Mouse (Mus musculus) heart, postnatal 0 days (tissue): ENCODE data around the gene F2r. TPM values are rescaled to one million over a fixed set of nuclear protein-coding genes. Genes with fewer than 3 reads are reported as not detected.

ENCODE experiments used
- ATAC-seq: fragments of 200-750 bp; cut with Nextera tagmentation; 2 replicates; pipeline ENCODE4 v1.8.0; 2017; ENCODE audit warnings: low read depth, moderate number of reproducible peaks, moderate library complexity; ENCODE audit not compliant: insufficient read depth
- DNase-seq: peaks from one replicate; pipeline ENCODE4 v3.0.0-alpha.2; 2016; ENCODE audit warnings: low spot score
- H3K27ac ChIP-seq: fragments of 300-500 bp; sonication (generic); 2 replicates; pipeline ENCODE4 v1.5.1; 2014; ENCODE audit warnings: low read depth, mild to moderate bottlenecking
- H3K27me3 ChIP-seq: fragments of 300-500 bp; sonication (generic); 2 replicates; pipeline ENCODE4 v1.6.1; 2014; ENCODE audit warnings: low read length, mixed read lengths; ENCODE audit not compliant: control insufficient read depth, insufficient read depth
- H3K36me3 ChIP-seq: fragments of 300-500 bp; sonication (generic); replicated peaks from 2 replicates; pipeline ENCODE4 v1.6.1; 2014; ENCODE audit warnings: low read length, mixed read lengths; ENCODE audit not compliant: control insufficient read depth, insufficient read depth
- H3K4me1 ChIP-seq: fragments of 300-500 bp; sonication (generic); 2 replicates; pipeline ENCODE4 v1.6.1; 2014; ENCODE audit warnings: antibody characterized with exemption; ENCODE audit not compliant: control insufficient read depth, insufficient read depth
- H3K4me2 ChIP-seq: fragments of 300-500 bp; sonication (generic); 2 replicates; pipeline ENCODE4 v1.6.1; 2014; ENCODE audit warnings: low read depth, mild to moderate bottlenecking, low read length, moderate library complexity
- H3K4me3 ChIP-seq: fragments of 300-500 bp; sonication (generic); 2 replicates; pipeline ENCODE4 v1.5.1; 2014; ENCODE audit warnings: low read depth, low read length
- H3K9ac ChIP-seq: fragments of 300-500 bp; sonication (generic); replicated peaks from 2 replicates; pipeline ENCODE4 v1.6.1; 2014; ENCODE audit warnings: low read depth, low read length, mixed read lengths
- H3K9me3 ChIP-seq: fragments of 300-500 bp; sonication (generic); replicated peaks from 2 replicates; pipeline ENCODE4 v1.6.1; 2016; ENCODE audit warnings: low read length; ENCODE audit not compliant: control insufficient read depth
- CTCF ChIP-seq: IDR thresholded peaks from 2 replicates; pipeline ENCODE4 v1.5.1; 2016; ENCODE audit warnings: antibody characterized with exemption, control low read depth, low read depth
- EP300 ChIP-seq: IDR thresholded peaks from 2 replicates; pipeline ENCODE4 v1.6.1; 2016; ENCODE audit warnings: antibody characterized with exemption, low read depth
- WGBS: fragments of 180-500 bp; shearing (Covaris S2); extraction: QIAGEN DNeasy Blood & Tissue Kit; methylation state at CpG from one replicate; pipeline ENCODE4 v1.1.7; 2014; 5-methylcytosine and 5-hydroxymethylcytosine counted together
- polyA plus RNA-seq: library from polyadenylated mRNA; unstranded; fragments of >200 nt; fragmentation: Nextera tagmentation; extraction: Ambion mirVana; gene quantifications from 2 replicates; pipeline ENCODE4 v1.2.1, GENCODE M21; 2015
- total RNA-seq: library from RNA; depleted of rRNA; stranded (reverse); fragments of >200 nt; gene quantifications from 2 replicates; pipeline ENCODE4 v1.2.3, GENCODE M21; 2014; ENCODE audit warnings: low replicate concordance

F2r gene
- total and polyA plus RNA-seq, 2 experiments from 2014 or later = 63.9 to 105 TPM

DNA sequence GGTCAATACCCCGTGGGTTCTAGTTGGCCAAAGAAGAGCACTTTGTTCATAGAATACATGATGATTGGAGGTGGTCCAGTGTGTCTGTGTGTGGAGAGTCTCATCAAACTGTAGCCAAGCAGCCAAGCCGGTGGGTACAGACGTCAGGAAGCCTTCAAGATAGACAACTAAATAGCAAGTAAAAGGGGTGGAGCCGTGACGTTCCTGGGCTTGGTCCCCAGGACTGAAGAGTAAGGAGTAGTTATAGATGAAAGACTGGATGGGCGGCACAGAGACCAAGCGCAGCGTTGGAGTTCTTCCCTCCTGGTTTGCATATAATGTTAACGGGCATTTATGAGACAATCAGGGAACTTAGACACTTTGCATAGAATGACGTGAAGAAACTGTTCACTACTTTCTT lies 6.0 kb downstream of the F2r start:
- Histone ChIP-seq H3K27ac (peak overlapping the region; percentile 59; the same call in 1 of the 2 replicates), H3K27me3 (no peaks in the 10 kb centered on the region), H3K9me3 (no peaks in the 10 kb centered on the region), H3K4me2 (no peak overlapping the region), H3K9ac (no peak overlapping the region), H3K4me3 (no peak overlapping the region), H3K4me1 (peaks cover 13% of the 10 kb centered on the region; the same call in 1 of the 2 replicates), H3K36me3 (peaks cover 5% of the 10 kb centered on the region; the same call in 1 of the 2 replicates)
- DNase-seq (no peak), ATAC-seq (no peak)
- TF ChIP-seq EP300 (no peak), CTCF (no peak)
- WGBS = 71% methylated on average over 10 of the region's 10 CpGs

- peaks cover 13% of the 10 kb centered on the region; the same call in 1 of the 2 replicates for H3K4me1 ChIP-seq
- no peak for DNase-seq
- H3K9me3 ChIP-seq = no peaks in the 10 kb centered on the region
- no peak overlapping the region for H3K4me3 ChIP-seq
- no peaks in the 10 kb centered on the region for H3K27me3 ChIP-seq
- H3K27ac ChIP-seq = peak overlapping the region; percentile 59
- no peak for ATAC-seq
- peaks cover 5% of the 10 kb centered on the region; the same call in 1 of the 2 replicates for H3K36me3 ChIP-seq
- TF ChIP-seq CTCF (no peak), EP300 (no peak)
- no peak overlapping the region for H3K4me2 ChIP-seq
- 67% methylated on average over 4 of the region's 4 CpGs for WGBS
- no peak overlapping the region for H3K9ac ChIP-seq
Observed at GRCm38 (mm10) chr13:95611752-95612151, 6.5 kb downstream of the F2r start.

GRCm38 (mm10) chr13:95610786-95611562 lies 7.3 kb downstream of the F2r start:
- TF ChIP-seq CTCF = no peak
- no peak for TF ChIP-seq EP300
- peak overlapping the region; percentile 59 for H3K27ac ChIP-seq
- H3K4me3 ChIP-seq = no peak overlapping the region
- peaks cover 5% of the 10 kb centered on the region; the same call in 1 of the 2 replicates for H3K36me3 ChIP-seq
- H3K4me1 ChIP-seq = peaks cover 5% of the 10 kb centered on the region; the same call in 1 of the 2 replicates
- 26% methylated on average over 16 of the region's 16 CpGs for WGBS
- ATAC-seq (peak; percentile 90), DNase-seq (peak; percentile 91)
- H3K9me3 ChIP-seq = no peaks in the 10 kb centered on the region
- no peak overlapping the region for H3K9ac ChIP-seq
- peak overlapping the region; percentile 4; the same call in 1 of the 2 replicates for H3K4me2 ChIP-seq
- H3K27me3 ChIP-seq = no peaks in the 10 kb centered on the region

GRCm38 (mm10) chr13:95609088-95609420 lies 9.2 kb downstream of the F2r start:
- no peak overlapping the region for H3K4me3 ChIP-seq
- no peak for DNase-seq
- no peak for TF ChIP-seq CTCF
- TF ChIP-seq EP300 = no peak
- peaks cover 3% of the 10 kb centered on the region; the same call in 1 of the 2 replicates for H3K4me1 ChIP-seq
- no peaks in the 10 kb centered on the region for H3K27me3 ChIP-seq
- no peaks in the 10 kb centered on the region for H3K9me3 ChIP-seq
- 65% methylated on average over 2 of the region's 2 CpGs for WGBS
- no peak overlapping the region for H3K4me2 ChIP-seq
- no peak for ATAC-seq
- peaks cover 17% of the 10 kb centered on the region for H3K36me3 ChIP-seq
- H3K27ac ChIP-seq = no peak overlapping the region
- H3K9ac ChIP-seq = no peak overlapping the region

- DNase-seq (no peak), ATAC-seq (no peak)
- Histone ChIP-seq H3K4me3 (no peak overlapping the region), H3K27me3 (no peaks in the 10 kb centered on the region), H3K4me1 (peaks cover 3% of the 10 kb centered on the region; the same call in 1 of the 2 replicates), H3K4me2 (no peak overlapping the region), H3K9me3 (no peaks in the 10 kb centered on the region), H3K36me3 (peaks cover 22% of the 10 kb centered on the region), H3K27ac (no peak overlapping the region), H3K9ac (no peak overlapping the region)
- WGBS = 75% methylated on average over 6 of the region's 6 CpGs
- TF ChIP-seq CTCF (no peak), EP300 (no peak)
Observed at GRCm38 (mm10) chr13:95608416-95609087, 9.7 kb downstream of the F2r start.
